Mouse (Mus musculus) layer of hippocampus, postnatal 36 days (tissue): Measurements from ENCODE around the gene Rps11. TPM values are rescaled to one million over a fixed set of nuclear protein-coding genes. Genes with fewer than 3 reads are reported as not detected.
"Not testable (repeated sequence)": the region's sequence is repeated elsewhere in the genome, so short reads cannot be mapped to it uniquely, and the experiment has no call there.

Experiments
- DNase-seq, 2 experiments: peaks; one replicate each; pipeline ENCODE4 v3.0.0; 2022
- total RNA-seq, 2 experiments: library from RNA; stranded (reverse); gene quantifications; 2 replicates each; pipeline ENCODE4 v1.2.3; 2021

Gene Rps11
- total RNA-seq, 2 experiments from 2014 or later = 408 to 432 TPM

GRCm38 (mm10) chr7:45154096-45154992 lies 30.1 kb upstream of the Rps11 start, which contains the start of the genes Pih1d1 and Aldh16a1:
TSS of gene Pih1d1 (plus strand) at chr7:45154303.
TSS of gene Aldh16a1 (minus strand) at chr7:45154584.
- DNase-seq = peak; percentile 96 to 98

GRCm38 (mm10) chr7:45153586-45153985 lies 29.3 kb upstream of the Rps11 start:
- DNase-seq = no peak

- DNase-seq = not testable (repeated sequence)
These were observed 28.8 kb upstream of the Rps11 start for GRCm38 (mm10) chr7:45153052-45153451.

- DNase-seq = no peak
These were observed 27.1 kb upstream of the Rps11 start for GRCm38 (mm10) chr7:45151303-45151702.

- DNase-seq = no peak
These were observed 26.1 kb upstream of the Rps11 start for GRCm38 (mm10) chr7:45150321-45150720.

- no peak for DNase-seq
These were observed 25.3 kb upstream of the Rps11 start for GRCm38 (mm10) chr7:45149545-45149944.

GRCm38 (mm10) chr7:45148534-45149098 lies 24.4 kb upstream of the Rps11 start:
- DNase-seq = no peak

GRCm38 (mm10) chr7:45147899-45148298 lies 23.7 kb upstream of the Rps11 start:
- no peak for DNase-seq

GRCm38 (mm10) chr7:45147267-45147666 lies 23.0 kb upstream of the Rps11 start:
- no peak for DNase-seq

GRCm38 (mm10) chr7:45145460-45145859 lies 21.2 kb upstream of the Rps11 start:
- no peak for DNase-seq

GRCm38 (mm10) chr7:45144368-45145174 lies 20.3 kb upstream of the Rps11 start:
- DNase-seq = no peak

- DNase-seq = no peak
These were observed 17.7 kb upstream of the Rps11 start for GRCm38 (mm10) chr7:45141914-45142313.

GRCm38 (mm10) chr7:45141319-45141718 lies 17.1 kb upstream of the Rps11 start:
- no peak for DNase-seq

- DNase-seq = no peak
These were observed 15.9 kb upstream of the Rps11 start for GRCm38 (mm10) chr7:45139904-45140723.

GRCm38 (mm10) chr7:45138403-45138802 lies 14.2 kb upstream of the Rps11 start:
- no peak for DNase-seq

GRCm38 (mm10) chr7:45137171-45138006 lies 13.2 kb upstream of the Rps11 start:
- DNase-seq = no peak

- DNase-seq = peak; percentile 86 to 87
These were observed 11.8 kb upstream of the Rps11 start, which contains the start of the genes Gm45713 and Flt3l for GRCm38 (mm10) chr7:45135993-45136567. TSS of gene Gm45713 (minus strand) at chr7:45136231. TSS of gene Flt3l (minus strand) at chr7:45136432.

GRCm38 (mm10) chr7:45135370-45135769 lies 11.1 kb upstream of the Rps11 start:
- no peak for DNase-seq

- DNase-seq = no peak
These were observed 10.3 kb upstream of the Rps11 start for GRCm38 (mm10) chr7:45134544-45135026.

GRCm38 (mm10) chr7:45133446-45134159 lies 9.4 kb upstream of the Rps11 start:
- DNase-seq = no peak
